Mouse (Mus musculus): ENCODE measurements around the gene Gm20852.
"Not testable (repeated sequence)": the region's sequence is repeated elsewhere in the genome, so short reads cannot be mapped to it uniquely, and the experiment has no call there.

The Gm20852 gene

DNA sequence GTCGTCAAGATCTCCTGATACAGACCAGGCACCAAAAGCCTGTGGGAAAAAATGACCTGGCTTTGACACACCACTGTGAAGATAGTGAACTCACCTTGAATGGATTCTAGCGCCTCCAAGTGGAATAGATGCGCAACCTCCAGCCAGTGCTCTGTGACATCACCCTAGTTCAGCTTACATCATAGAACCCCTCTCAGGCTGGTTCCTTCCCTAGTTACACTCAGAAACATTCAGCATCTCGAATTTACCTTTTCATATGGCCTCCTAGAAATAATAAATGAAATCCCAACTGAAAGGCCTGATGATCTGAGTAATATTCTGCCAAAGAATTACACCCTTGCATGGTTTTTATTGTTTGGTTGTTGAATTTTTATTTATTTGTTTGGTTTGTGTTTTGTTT is at the start of gene Gm20852:
Gene Gm20852, minus strand, starts transcription at position 101 of the 400 bp plus-strand sequence.
- DNase-seq (ENCODE audit: low spot score): not testable (repeated sequence)
